Mouse (Mus musculus): ENCODE results near the gene Cbx2.

DNA sequence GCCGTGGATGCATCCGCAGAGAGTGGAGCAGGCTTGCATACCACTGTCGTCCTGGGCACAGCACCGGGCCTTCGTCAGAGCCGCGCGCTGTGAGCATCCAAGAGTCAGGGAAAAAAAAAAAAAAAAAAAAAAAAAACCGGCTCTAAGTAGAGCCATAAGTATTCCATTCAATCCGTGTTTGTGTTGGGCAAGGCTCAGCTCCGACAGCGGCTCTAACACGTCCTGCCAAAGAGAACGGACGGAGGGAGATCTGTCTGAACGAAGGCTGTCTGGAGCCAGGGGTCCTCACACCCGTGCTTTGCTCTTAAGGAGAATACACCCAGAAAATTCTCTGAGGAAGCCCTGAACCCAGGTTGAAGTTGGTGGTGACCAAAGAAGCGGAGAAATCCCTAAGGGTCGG lies 11.9 kb downstream of the Cbx2 start:
- TF ChIP-seq CTCF (conservative IDR thresholded peaks at IDR 0.05; ENCODE audit: low read length): no peak
- TF ChIP-seq POU5F1 (IDR thresholded peaks at IDR 0.05; ENCODE audit: borderline replicate concordance, low read length): no peak

Data from E14TG2a.4 (cell line).